Mouse (Mus musculus): Measurements from ENCODE around the gene Ifna13. TPM values are rescaled to one million over a fixed set of nuclear protein-coding genes. Genes with fewer than 3 reads are reported as not detected.

Ifna13 gene
- not detected for polyA plus RNA-seq (2017; shearing (Covaris generic))

DNA sequence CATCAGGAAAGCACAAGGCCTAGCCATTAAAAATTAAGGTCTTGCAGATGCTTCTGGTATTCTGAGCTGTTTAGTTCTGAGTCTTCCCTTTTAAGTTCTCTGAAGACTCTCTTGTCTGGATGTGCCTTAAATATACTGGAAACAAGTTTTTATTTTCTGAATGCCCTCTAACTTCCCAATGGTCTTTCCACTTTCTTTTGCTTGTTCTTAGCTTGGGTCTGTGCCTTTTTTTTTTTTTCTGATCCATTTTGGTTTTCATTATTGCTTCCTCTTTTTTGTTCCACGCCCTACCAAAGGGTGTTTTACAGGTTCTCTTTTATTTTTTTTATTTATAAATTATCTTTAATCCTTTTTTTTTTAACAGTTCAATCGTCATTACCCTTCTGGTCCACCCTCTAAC is at the start of gene Ifna13:
Ifna13 (minus strand) TSS at position 101 of the 400 bp plus-strand sequence.

DNA sequence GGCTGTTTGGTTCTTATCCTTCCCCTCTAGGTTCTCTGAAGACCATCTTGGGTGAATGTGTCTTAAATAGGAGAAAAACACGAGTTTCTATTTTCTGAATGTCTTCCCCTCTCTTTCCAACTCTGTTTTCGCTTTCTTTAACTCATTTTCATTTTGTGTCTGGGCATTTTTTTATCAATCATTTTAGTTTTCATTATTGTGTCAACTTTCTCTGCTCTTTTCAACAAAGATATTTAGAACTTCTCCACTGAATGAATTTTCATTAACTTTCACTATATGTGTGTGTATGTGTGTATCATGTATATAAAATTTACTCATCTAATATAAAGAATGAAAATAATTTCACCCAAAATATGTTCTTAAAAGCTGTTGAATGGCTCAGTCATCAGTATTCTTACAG is 47.0 kb upstream of the Ifna13 start, which contains the start of gene Ifnab:
Ifnab (minus strand) TSS at position 101 of the 400 bp plus-strand sequence.

DNA sequence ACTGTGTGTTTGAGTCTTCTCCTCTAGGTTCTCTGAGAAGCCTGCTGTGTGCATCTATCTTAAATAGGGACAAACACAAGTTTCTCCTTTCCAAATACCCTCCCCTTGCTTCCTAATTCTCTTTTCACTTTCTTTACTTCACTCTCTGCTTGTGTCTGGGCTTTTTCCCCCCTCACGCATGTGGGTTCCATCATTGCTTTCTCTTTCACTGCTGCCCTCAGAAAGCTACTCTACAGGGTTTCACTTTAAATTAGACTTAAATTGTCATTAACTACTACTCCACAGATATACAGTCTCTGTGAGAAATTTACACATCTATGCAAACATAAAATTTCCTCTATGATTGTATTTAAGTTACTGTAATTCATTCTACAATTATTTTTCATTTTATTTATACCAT is 39.6 kb upstream of the Ifna13 start, which contains the start of gene Ifna2:
Ifna2 (minus strand) TSS at position 101 of the 400 bp plus-strand sequence.

DNA sequence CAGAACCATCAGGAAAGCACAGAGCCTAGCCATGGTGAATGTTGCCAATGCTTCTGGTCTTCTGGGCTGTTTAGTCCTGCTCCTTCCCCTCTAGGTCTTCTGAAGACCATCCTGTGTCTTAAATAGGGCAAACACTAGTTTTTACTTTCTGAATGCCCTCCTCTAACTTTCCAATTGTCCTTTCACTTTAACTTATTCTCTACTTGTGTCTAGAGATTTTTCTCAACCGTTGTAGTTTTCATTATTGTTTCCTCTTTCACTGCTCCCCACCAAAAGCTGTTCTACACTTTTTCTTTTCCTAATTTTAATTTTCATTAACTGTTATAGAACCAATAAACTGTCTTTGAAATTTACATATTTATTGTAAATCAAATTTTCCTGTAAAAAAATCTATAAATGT is 32.6 kb upstream of the Ifna13 start, which contains the start of gene Ifna16:
Ifna16 (minus strand) TSS at position 101 of the 400 bp plus-strand sequence.

DNA sequence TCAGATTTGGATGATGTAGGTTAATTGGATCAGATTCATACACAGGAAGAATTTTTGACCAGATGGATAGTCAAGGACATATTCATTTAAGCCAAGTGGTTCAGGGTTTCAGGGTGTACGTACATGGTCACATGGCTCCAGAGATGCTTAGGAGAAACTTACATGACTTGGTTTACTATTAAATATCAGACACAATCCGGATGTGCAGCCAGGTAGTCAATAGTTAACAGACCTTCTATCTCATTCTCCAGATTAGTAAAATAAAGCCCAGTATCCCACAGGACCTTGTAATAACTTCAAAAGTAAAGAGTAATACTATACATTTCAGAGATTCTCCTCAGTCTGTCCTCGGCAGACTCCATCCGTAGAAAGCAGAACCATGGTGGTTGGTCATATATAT is 9.9 kb downstream of the Ifna13 start, which contains the start of gene C87499:
C87499 (minus strand) TSS at position 101 of the 400 bp plus-strand sequence.

DNA sequence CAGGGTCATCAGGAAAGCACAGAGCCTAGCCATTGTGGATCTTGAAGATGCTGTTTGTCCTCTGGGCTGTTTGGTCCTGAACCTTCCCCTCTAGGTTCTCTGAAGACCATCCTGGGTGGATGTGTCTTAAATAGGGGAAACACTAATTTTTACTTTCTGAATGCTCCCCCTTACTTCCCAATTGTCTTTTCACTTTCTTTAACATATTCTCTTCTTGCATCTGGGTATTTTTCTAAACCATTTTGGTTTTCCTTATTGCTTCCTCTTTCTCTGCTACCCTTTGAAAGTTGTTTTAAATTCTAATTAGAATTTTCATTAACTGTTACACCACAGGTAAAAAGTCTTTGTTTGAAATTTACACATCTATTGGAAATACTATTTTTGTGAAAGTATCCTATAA is 41.0 kb downstream of the Ifna13 start, which contains the start of gene Ifna12:
Ifna12 (minus strand) TSS at position 101 of the 400 bp plus-strand sequence.

Other genes with a start within 250 kb of the Ifna13 start
- gene Hacd4, start 205.5 kb downstream of the Ifna13 start, polyA plus RNA-seq (2017; shearing (Covaris generic)), result 0.18 TPM
- not detected for gene Ifnb1, start 121.7 kb downstream of the Ifna13 start, polyA plus RNA-seq (2017; shearing (Covaris generic))
- not detected for gene Ifna15, start 86.2 kb downstream of the Ifna13 start, polyA plus RNA-seq (2017; shearing (Covaris generic))
- gene Ifna14, start 72.7 kb downstream of the Ifna13 start, polyA plus RNA-seq (2017; shearing (Covaris generic)), result not detected
- not detected for gene Ifna9, start 52.1 kb downstream of the Ifna13 start, polyA plus RNA-seq (2017; shearing (Covaris generic))
- gene Ifna12, start 41.1 kb downstream of the Ifna13 start, polyA plus RNA-seq (2017; shearing (Covaris generic)), result not detected
- not detected for gene C87499, start 10.0 kb downstream of the Ifna13 start, polyA plus RNA-seq (2017; shearing (Covaris generic))
- not detected for gene Ifna16, start 32.5 kb upstream of the Ifna13 start, polyA plus RNA-seq (2017; shearing (Covaris generic))
- gene Ifna2, start 39.5 kb upstream of the Ifna13 start, polyA plus RNA-seq (2017; shearing (Covaris generic)), result not detected
- not detected for gene Ifnab, start 46.9 kb upstream of the Ifna13 start, polyA plus RNA-seq (2017; shearing (Covaris generic))
- gene Gm26566, start 77.3 kb upstream of the Ifna13 start, polyA plus RNA-seq (2017; shearing (Covaris generic)), result not detected
- gene Klhl9, start 78.0 kb upstream of the Ifna13 start, polyA plus RNA-seq (2017; shearing (Covaris generic)), result 20.7 TPM
- not detected for gene Gm13271, start 110.4 kb upstream of the Ifna13 start, polyA plus RNA-seq (2017; shearing (Covaris generic))
- not detected for gene Gm13283, start 115.7 kb upstream of the Ifna13 start, polyA plus RNA-seq (2017; shearing (Covaris generic))
- gene Gm13290, start 129.4 kb upstream of the Ifna13 start, polyA plus RNA-seq (2017; shearing (Covaris generic)), result not detected
- gene Gm13289, start 132.5 kb upstream of the Ifna13 start, polyA plus RNA-seq (2017; shearing (Covaris generic)), result not detected
- gene Gm13272, start 135.4 kb upstream of the Ifna13 start, polyA plus RNA-seq (2017; shearing (Covaris generic)), result not detected
- 0.43 TPM for gene Ifnz, start 137.7 kb upstream of the Ifna13 start, polyA plus RNA-seq (2017; shearing (Covaris generic))
- not detected for gene Gm13276, start 141.2 kb upstream of the Ifna13 start, polyA plus RNA-seq (2017; shearing (Covaris generic))
- gene Gm13277, start 144.2 kb upstream of the Ifna13 start, polyA plus RNA-seq (2017; shearing (Covaris generic)), result not detected
- not detected for gene Gm13278, start 147.1 kb upstream of the Ifna13 start, polyA plus RNA-seq (2017; shearing (Covaris generic))
- gene Gm13275, start 150.0 kb upstream of the Ifna13 start, polyA plus RNA-seq (2017; shearing (Covaris generic)), result not detected
- gene Gm13279, start 152.9 kb upstream of the Ifna13 start, polyA plus RNA-seq (2017; shearing (Covaris generic)), result not detected
- gene Gm13285, start 155.2 kb upstream of the Ifna13 start, polyA plus RNA-seq (2017; shearing (Covaris generic)), result 0.83 TPM
- gene Gm13287, start 158.8 kb upstream of the Ifna13 start, polyA plus RNA-seq (2017; shearing (Covaris generic)), result not detected
- gene Gm13288, start 161.1 kb upstream of the Ifna13 start, polyA plus RNA-seq (2017; shearing (Covaris generic)), result not detected
- gene Ifna7, start 171.8 kb upstream of the Ifna13 start, polyA plus RNA-seq (2017; shearing (Covaris generic)), result not detected
- not detected for gene Ifna11, start 175.5 kb upstream of the Ifna13 start, polyA plus RNA-seq (2017; shearing (Covaris generic))
- not detected for gene Ifna6, start 183.0 kb upstream of the Ifna13 start, polyA plus RNA-seq (2017; shearing (Covaris generic))
- not detected for gene Ifna5, start 191.1 kb upstream of the Ifna13 start, polyA plus RNA-seq (2017; shearing (Covaris generic))
- gene Ifna4, start 197.4 kb upstream of the Ifna13 start, polyA plus RNA-seq (2017; shearing (Covaris generic)), result not detected
- not detected for gene Ifna1, start 205.6 kb upstream of the Ifna13 start, polyA plus RNA-seq (2017; shearing (Covaris generic))
- gene Ifne, start 235.7 kb upstream of the Ifna13 start, polyA plus RNA-seq (2017; shearing (Covaris generic)), result not detected

Data from activated CD4-positive, CD25-positive, alpha-beta regulatory T cell, adult 9 weeks (primary cell).